Mouse (Mus musculus) thymus, adult 2 months (tissue): ENCODE measurements around the gene Auts2. TPM values are rescaled to one million over a fixed set of nuclear protein-coding genes. Genes with fewer than 3 reads are reported as not detected.
A peak's percentile ranks its signal among the peaks of the same experiment; 100 is the strongest.

Source experiments
- DNase-seq: peaks from one replicate; pipeline ENCODE4 v3.0.0; 2021
- H3K27ac ChIP-seq: fragments of 200-500 bp; 2 replicates; pipeline ENCODE4 v1.5.1; 2012; ENCODE audit warnings: low read length, control low read depth; ENCODE audit not compliant: control insufficient read depth, insufficient read depth
- H3K27me3 ChIP-seq: fragments of 200-500 bp; 2 replicates; pipeline ENCODE4 v1.6.1; 2012; ENCODE audit warnings: mild to moderate bottlenecking, low read length, moderate library complexity, mixed read lengths; ENCODE audit not compliant: control insufficient read depth, insufficient read depth
- H3K36me3 ChIP-seq: fragments of 200-500 bp; 2 replicates; pipeline ENCODE4 v1.6.1; 2012; ENCODE audit warnings: mild to moderate bottlenecking, low read length, moderate library complexity; ENCODE audit not compliant: control insufficient read depth, insufficient read depth
- H3K4me1 ChIP-seq: fragments of 200-500 bp; replicated peaks from 2 replicates; pipeline ENCODE4 v1.6.1; 2012; ENCODE audit warnings: low read length; ENCODE audit not compliant: control insufficient read depth, insufficient read depth
- H3K4me3 ChIP-seq: fragments of 200-500 bp; 2 replicates; pipeline ENCODE4 v1.5.1; 2012; ENCODE audit warnings: mild to moderate bottlenecking, low read length, control low read depth, moderate library complexity; ENCODE audit not compliant: control insufficient read depth, insufficient read depth
- CTCF ChIP-seq: fragments of 200-500 bp; IDR thresholded peaks from 2 replicates; pipeline ENCODE4 v1.5.1; 2012; ENCODE audit warnings: mild to moderate bottlenecking, control low read depth, low read length, moderate library complexity, borderline replicate concordance; ENCODE audit not compliant: control insufficient read depth, poor library complexity, insufficient read depth; ENCODE audit errors: extremely low read depth
- POLR2A ChIP-seq: fragments of 200-500 bp; IDR thresholded peaks from 2 replicates; pipeline ENCODE4 v1.6.1; 2012; ENCODE audit warnings: mild to moderate bottlenecking, low read length, control low read depth, moderate library complexity; ENCODE audit not compliant: control insufficient read depth, poor library complexity, insufficient read depth; ENCODE audit errors: extremely low read depth
- WGBS: fragments of 180-500 bp; shearing (Covaris S2); methylation state at CpG from one replicate; pipeline ENCODE4 v1.1.7; 2018; 5-methylcytosine and 5-hydroxymethylcytosine counted together
- polyA plus RNA-seq: library from polyadenylated mRNA; depleted of rRNA; stranded (reverse); fragments of >200 nt; gene quantifications from 2 replicates; pipeline ENCODE4 v1.2.3, GENCODE M21; 2012

The Auts2 gene
- polyA plus RNA-seq, 1 experiment, result 4.9 TPM

GRCm38 (mm10) chr5:131457999-131458398, 1085.1 kb downstream of the Auts2 start:
- WGBS, result 94% methylated on average over 7 of the region's 7 CpGs
- no peak for TF ChIP-seq POLR2A
- no peak for TF ChIP-seq CTCF
- Histone ChIP-seq H3K4me1 (no peaks in the 10 kb centered on the region), H3K27me3 (no peaks in the 10 kb centered on the region), H3K36me3 (no peaks in the 10 kb centered on the region), H3K4me3 (no peak overlapping the region), H3K27ac (no peak overlapping the region)
- no peak for DNase-seq

- Histone ChIP-seq H3K4me1 (no peaks in the 10 kb centered on the region), H3K27ac (no peak overlapping the region), H3K36me3 (no peaks in the 10 kb centered on the region), H3K4me3 (no peak overlapping the region), H3K27me3 (no peaks in the 10 kb centered on the region)
- WGBS, result 96% methylated on average over 7 of the region's 7 CpGs
- no peak for DNase-seq
- TF ChIP-seq POLR2A (no peak), CTCF (no peak)
These were observed 1093.8 kb downstream of the Auts2 start for GRCm38 (mm10) chr5:131449181-131449868.

DNA sequence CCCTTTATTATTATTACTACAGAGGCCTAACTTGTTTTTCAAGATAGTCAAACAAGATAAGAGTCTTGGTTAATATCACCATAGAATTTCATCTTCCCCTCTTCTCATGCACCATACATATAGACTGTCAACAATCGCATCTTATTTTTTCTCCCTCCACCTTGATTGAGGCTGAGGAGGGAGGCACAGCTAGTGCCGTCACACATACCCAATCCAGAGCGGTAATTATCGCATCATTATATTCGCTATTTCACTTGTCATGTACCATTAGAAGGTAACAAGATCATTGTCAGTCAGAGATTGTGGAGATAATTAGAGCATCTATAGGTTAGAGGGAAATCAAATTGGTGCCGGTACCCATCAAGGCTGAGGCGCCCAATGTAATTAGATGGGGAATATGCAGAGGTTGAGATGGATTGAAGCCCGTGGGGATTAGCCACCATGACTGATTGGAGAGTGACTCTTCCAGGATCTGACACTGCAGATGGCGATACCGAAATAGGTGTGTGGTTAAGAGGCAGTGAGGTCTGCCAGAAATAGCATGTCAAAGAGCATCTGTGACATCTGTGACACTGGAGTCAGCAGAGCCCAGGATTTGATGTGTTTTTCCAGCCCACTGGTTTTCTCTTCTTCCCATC, 1107.8 kb downstream of the Auts2 start:
- Histone ChIP-seq H3K27ac (no peak overlapping the region), H3K27me3 (no peaks in the 10 kb centered on the region), H3K4me1 (no peaks in the 10 kb centered on the region), H3K4me3 (no peak overlapping the region), H3K36me3 (no peaks in the 10 kb centered on the region)
- TF ChIP-seq POLR2A, result no peak
- TF ChIP-seq CTCF, result no peak
- WGBS, result 94% methylated on average over 10 of the region's 10 CpGs
- no peak for DNase-seq

DNA sequence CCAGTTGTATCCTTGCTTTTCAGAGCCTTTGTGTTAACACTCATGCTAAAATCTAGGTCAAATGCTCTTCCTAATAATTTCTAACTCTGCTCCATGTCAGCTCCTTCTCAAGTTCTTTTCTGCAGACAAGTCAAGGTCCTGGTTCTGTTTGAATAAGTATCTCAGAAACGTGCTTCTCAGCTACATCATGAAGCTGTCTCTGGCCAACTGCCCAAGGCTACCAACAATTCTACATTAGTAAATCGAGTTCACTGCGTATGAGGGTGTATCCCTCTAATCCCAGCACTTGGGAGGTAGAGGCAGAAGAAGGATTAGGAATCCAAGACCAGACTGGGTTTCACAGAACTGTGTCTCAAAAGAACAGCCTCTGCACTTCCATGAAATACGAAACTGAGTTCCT, 1109.9 kb downstream of the Auts2 start:
- H3K27me3 ChIP-seq, result no peaks in the 10 kb centered on the region
- WGBS, result 86% methylated on average over 4 of the region's 4 CpGs
- TF ChIP-seq CTCF (no peak), POLR2A (no peak)
- no peak for DNase-seq
- no peaks in the 10 kb centered on the region for H3K36me3 ChIP-seq
- H3K4me3 ChIP-seq, result no peak overlapping the region
- H3K4me1 ChIP-seq, result no peaks in the 10 kb centered on the region
- H3K27ac ChIP-seq, result no peak overlapping the region

- no peaks in the 10 kb centered on the region for H3K27me3 ChIP-seq
- H3K4me1 ChIP-seq, result no peaks in the 10 kb centered on the region
- H3K36me3 ChIP-seq, result no peaks in the 10 kb centered on the region
- 87% methylated on average over 7 of the region's 7 CpGs for WGBS
- DNase-seq, result no peak
- H3K4me3 ChIP-seq, result no peak overlapping the region
- no peak overlapping the region for H3K27ac ChIP-seq
- TF ChIP-seq CTCF, result no peak
- TF ChIP-seq POLR2A, result no peak
These were observed 1111.2 kb downstream of the Auts2 start for GRCm38 (mm10) chr5:131431896-131432295.

GRCm38 (mm10) chr5:131430109-131430508, 1113.0 kb downstream of the Auts2 start:
- Histone ChIP-seq H3K27ac (no peak overlapping the region), H3K36me3 (no peaks in the 10 kb centered on the region), H3K27me3 (no peaks in the 10 kb centered on the region), H3K4me3 (no peak overlapping the region), H3K4me1 (no peaks in the 10 kb centered on the region)
- peak; percentile 17 for DNase-seq
- TF ChIP-seq CTCF (0 out of 2 replicates have a peak, but pooled peaks have one; percentile 16), POLR2A (no peak)
- WGBS, result 32% methylated on average over 8 of the region's 8 CpGs
